Mouse (Mus musculus) forebrain, embryonic 14.5 days (tissue): ENCODE data around the gene Acot11. TPM values are rescaled to one million over a fixed set of nuclear protein-coding genes. Genes with fewer than 3 reads are reported as not detected.

Experiments used
- ATAC-seq: fragments of 200-750 bp; cut with Nextera tagmentation; 2 replicates; pipeline ENCODE4 v1.8.0; 2017; ENCODE audit warnings: mild to moderate bottlenecking, moderate library complexity
- DNase-seq: peaks from one replicate; pipeline ENCODE4 v3.0.0-alpha.2; 2015; ENCODE audit warnings: low spot score
- H3K27ac ChIP-seq: fragments of 300-500 bp; sonication (generic); 2 replicates; pipeline ENCODE4 v1.5.1; 2014; ENCODE audit warnings: low read depth, mild to moderate bottlenecking, control low read depth, low read length, moderate library complexity
- H3K27me3 ChIP-seq: fragments of 300-500 bp; sonication (generic); replicated peaks from 2 replicates; pipeline ENCODE4 v1.6.1; 2014; ENCODE audit warnings: low read length, control low read depth, mixed read lengths; ENCODE audit not compliant: control insufficient read depth, insufficient read depth
- H3K36me3 ChIP-seq: fragments of 300-500 bp; sonication (generic); 2 replicates; pipeline ENCODE4 v1.6.1; 2014; ENCODE audit warnings: low read length, control low read depth; ENCODE audit not compliant: control insufficient read depth, insufficient read depth
- H3K4me1 ChIP-seq: fragments of 300-500 bp; sonication (generic); 2 replicates; pipeline ENCODE4 v1.6.1; 2014; ENCODE audit warnings: antibody characterized with exemption, low read length, control low read depth; ENCODE audit not compliant: control insufficient read depth, insufficient read depth
- H3K4me2 ChIP-seq: fragments of 300-500 bp; sonication (generic); 2 replicates; pipeline ENCODE4 v1.6.1; 2014; ENCODE audit warnings: mild to moderate bottlenecking, control low read depth, low read length
- H3K4me3 ChIP-seq: fragments of 300-500 bp; sonication (generic); 2 replicates; pipeline ENCODE4 v1.5.1; 2014; ENCODE audit warnings: low read depth, low read length, control low read depth
- H3K9ac ChIP-seq: fragments of 300-500 bp; sonication (generic); 2 replicates; pipeline ENCODE4 v1.6.1; 2014; ENCODE audit warnings: mild to moderate bottlenecking, low read length, control low read depth, moderate library complexity
- H3K9me3 ChIP-seq: fragments of 300-500 bp; sonication (generic); replicated peaks from 2 replicates; pipeline ENCODE4 v1.6.1; 2016; ENCODE audit warnings: low read length, control low read depth, mixed read lengths; ENCODE audit not compliant: control insufficient read depth
- WGBS: fragments of 180-500 bp; shearing (Covaris S2); extraction: QIAGEN DNeasy Blood & Tissue Kit; methylation state at CpG from one replicate; pipeline ENCODE4 v1.1.7; 2014; 5-methylcytosine and 5-hydroxymethylcytosine counted together
- polyA plus RNA-seq: library from polyadenylated mRNA; unstranded; fragments of >200 nt; fragmentation: Nextera tagmentation; extraction: Ambion mirVana; gene quantifications from 2 replicates; pipeline ENCODE4 v1.2.1, GENCODE M21; 2014

Gene Acot11
- polyA plus RNA-seq, result 0.77 and 1.3 TPM in 2 replicates

DNA sequence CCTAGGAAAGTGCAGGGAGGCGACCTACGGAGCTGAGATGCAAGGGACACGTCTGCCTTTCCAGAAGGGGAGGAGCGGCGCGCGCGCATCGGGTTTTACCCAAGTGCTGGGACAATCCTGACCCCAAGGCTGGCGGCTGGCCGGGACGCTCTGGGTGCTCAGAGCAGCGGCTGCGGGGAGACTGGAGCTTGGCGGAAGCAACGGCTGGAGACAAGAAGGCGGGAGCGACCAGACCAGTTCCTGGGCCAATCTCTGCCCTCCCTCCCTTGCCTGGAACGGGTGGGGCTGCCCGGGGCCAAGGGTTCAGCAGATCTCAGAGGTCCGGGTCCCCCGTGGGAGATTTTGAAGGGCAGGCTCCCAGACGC, at the start of gene Acot11:
TSS of gene Acot11 (minus strand) at position 89 of the 365 bp plus-strand sequence.
- DNase-seq (no peak), ATAC-seq (no peak)
- Histone ChIP-seq H3K27ac (no peak within 1 kb of the TSS), H3K9me3 (no peaks in the 10 kb centered on the region), H3K4me1 (no peaks in the 10 kb centered on the region), H3K36me3 (no peaks in the 10 kb centered on the region), H3K9ac (no peak within 1 kb of the TSS; the same call in 1 of the 2 replicates), H3K4me2 (peak within 1 kb of the TSS; percentile 30; the same call in 1 of the 2 replicates), H3K27me3 (0 out of 2 replicates have a peak, but pooled peaks cover 19% of the 10 kb centered on the region), H3K4me3 (no peak within 1 kb of the TSS)
- 9% methylated on average over 23 of the region's 23 CpGs for WGBS

DNA sequence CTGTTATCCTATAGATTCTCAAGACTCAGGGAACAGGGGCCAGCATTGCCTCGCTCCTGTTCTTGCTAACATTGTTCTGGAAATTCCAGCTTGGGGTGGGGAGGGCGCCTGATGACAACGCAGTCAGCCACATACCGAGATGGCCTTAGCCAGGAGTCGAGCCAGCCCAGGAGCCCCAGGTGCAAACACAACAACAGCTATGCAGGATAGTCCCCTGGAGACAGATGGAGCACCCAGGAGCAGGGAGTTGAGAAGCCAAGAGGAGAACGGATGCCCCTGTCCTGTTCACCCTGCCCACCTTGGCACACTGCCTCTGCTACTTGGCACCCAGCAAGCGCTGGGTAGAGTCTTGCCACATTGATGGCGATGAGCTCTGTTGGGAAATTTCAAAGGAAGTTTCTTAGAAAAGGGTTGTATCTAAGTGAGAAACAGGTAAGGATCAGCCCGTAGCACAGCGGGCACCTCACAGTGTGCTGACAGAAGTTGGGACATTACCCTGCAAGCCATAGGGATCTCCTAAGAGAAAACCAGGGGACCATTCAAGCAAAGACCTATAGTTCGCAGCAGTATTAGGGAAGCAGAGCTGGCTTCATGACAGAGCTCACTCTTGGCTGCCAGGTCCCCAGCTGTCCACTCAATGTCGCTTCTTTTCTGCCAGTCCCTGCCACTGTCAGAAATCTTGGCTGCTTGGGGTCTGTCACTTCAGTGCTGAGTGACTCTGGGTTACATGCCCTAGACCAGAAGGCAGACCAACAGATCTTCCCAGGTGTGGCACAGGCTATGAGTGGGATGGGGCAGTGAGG, 43.7 kb upstream of the Acot11 start:
- H3K9me3 ChIP-seq, result no peaks in the 10 kb centered on the region
- ATAC-seq (peak; percentile 62; the same call in 1 of the 2 replicates), DNase-seq (no peak)
- 35% methylated on average over 12 of the region's 12 CpGs for WGBS
- peak overlapping the region; percentile 3; the same call in 1 of the 2 replicates for H3K4me2 ChIP-seq
- H3K4me3 ChIP-seq, result no peak overlapping the region
- H3K4me1 ChIP-seq, result peaks cover 19% of the 10 kb centered on the region
- H3K9ac ChIP-seq, result no peak overlapping the region
- H3K27me3 ChIP-seq, result no peaks in the 10 kb centered on the region
- H3K36me3 ChIP-seq, result no peaks in the 10 kb centered on the region
- H3K27ac ChIP-seq, result peak overlapping the region; percentile 14

DNA sequence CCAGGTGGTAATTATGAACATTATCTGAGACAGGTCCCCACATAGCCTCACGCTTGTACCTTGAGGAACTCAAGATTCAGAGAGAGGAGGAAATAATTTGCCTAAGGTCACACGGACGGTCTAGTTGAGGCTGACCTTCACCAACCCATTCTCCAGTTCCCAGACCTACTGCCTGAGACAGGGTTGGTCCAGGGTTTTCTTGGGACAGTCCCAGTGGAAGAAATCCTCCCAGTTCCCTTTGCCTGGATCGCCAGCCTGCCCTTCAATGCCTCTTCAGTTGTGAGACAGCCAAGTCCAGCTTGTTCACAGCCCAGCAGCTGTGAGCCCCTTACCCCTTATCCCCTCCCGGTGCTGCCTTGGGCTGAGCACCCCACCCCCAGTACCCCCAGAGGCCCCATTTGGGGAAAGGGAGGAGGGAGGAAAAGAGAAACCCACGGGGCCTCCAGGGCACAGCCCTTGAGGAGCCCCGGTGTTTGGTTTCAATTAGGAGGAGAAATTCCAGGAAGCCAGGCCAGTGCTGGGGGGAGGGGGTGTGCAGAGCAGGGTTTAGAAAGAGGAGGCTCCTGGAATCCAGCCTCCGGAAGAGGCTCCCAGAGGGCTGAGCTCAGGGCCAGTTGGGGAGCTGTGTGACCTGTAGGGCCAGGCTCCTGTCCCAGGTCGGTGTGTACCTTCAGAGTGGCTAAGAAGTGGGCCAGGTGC, 42.9 kb upstream of the Acot11 start:
- peak; percentile 55 for DNase-seq
- peak; percentile 74 for ATAC-seq
- Histone ChIP-seq H3K27ac (no peak overlapping the region; the same call in 1 of the 2 replicates), H3K9me3 (no peaks in the 10 kb centered on the region), H3K4me2 (peak overlapping the region; percentile 3; the same call in 1 of the 2 replicates), H3K9ac (no peak overlapping the region), H3K4me3 (no peak overlapping the region), H3K27me3 (no peaks in the 10 kb centered on the region), H3K4me1 (peaks cover 19% of the 10 kb centered on the region), H3K36me3 (no peaks in the 10 kb centered on the region)
- 14% methylated on average over 9 of the region's 9 CpGs for WGBS

DNA sequence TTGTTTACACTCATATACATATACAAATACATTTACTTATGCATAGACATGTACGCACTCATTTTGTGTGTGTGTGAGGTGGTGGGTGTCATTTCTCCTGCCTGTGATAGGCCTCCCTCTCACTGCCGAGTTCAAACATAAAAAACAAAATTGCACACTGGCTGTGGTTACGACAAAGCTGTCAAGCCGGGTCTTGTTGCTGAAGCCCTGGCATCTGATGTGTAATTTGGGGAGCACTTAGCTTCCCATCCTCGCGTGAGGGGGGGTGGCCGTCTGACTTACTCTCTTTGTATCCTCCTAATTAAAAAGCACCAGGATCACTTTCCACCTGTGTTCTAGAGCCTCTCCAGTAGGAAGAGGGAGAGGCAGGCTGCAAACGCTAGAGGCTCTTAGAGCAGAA, 37.8 kb upstream of the Acot11 start:
- Histone ChIP-seq H3K9ac (peak overlapping the region; percentile 10; the same call in 1 of the 2 replicates), H3K4me1 (peaks cover 32% of the 10 kb centered on the region), H3K27ac (no peak overlapping the region), H3K27me3 (no peaks in the 10 kb centered on the region), H3K36me3 (no peaks in the 10 kb centered on the region), H3K4me2 (no peak overlapping the region), H3K4me3 (no peak overlapping the region), H3K9me3 (no peaks in the 10 kb centered on the region)
- no peak for ATAC-seq
- DNase-seq, result no peak
- 29% methylated on average over 8 of the region's 8 CpGs for WGBS

DNA sequence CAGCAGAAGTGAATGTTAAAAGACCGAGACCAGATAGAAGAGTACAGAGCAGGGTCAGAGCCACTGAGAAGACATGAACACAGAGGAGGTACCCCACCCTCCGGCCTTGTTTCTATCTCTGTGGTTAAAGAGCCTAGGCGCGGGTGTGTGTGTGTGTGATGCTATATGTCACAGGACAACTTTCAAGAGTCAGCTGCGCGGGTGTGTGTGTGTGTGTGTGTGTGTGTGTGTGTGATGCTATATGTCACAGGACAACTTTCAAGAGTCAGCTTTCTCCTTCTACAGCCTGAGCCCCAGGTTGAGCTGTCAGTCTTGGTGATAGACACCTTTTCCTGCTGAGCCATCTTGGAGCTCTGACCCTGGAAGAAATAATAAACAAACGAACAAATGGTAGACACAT, 37.1 kb upstream of the Acot11 start:
- ATAC-seq, result no peak
- no peak overlapping the region for H3K4me3 ChIP-seq
- no peak for DNase-seq
- no peak overlapping the region for H3K9ac ChIP-seq
- H3K4me1 ChIP-seq, result peaks cover 33% of the 10 kb centered on the region
- H3K27me3 ChIP-seq, result no peaks in the 10 kb centered on the region; the same call in 1 of the 2 replicates
- no peak overlapping the region for H3K27ac ChIP-seq
- no peak overlapping the region for H3K4me2 ChIP-seq
- H3K36me3 ChIP-seq, result no peaks in the 10 kb centered on the region
- H3K9me3 ChIP-seq, result no peaks in the 10 kb centered on the region
- 74% methylated on average over 7 of the region's 7 CpGs for WGBS

DNA sequence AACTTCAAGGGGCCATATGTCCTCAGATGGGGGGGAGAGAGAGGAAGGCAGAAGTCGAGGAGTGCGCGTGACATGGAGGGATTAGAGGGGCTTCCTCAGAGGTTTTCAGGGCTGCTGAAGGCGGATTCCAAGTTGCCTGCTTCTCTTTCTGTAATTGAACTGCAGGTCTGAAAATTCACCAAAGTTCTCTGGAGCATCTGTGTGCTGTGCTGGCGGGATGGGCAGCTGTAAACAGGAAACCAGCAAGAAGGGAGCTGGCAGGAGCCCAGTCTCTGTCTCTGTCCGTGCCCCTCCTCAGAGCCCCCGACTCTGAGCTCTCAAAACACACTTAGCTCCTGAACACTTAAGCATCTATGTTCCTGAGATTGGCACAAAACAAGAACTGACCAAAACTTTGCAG, 36.5 kb upstream of the Acot11 start:
- Histone ChIP-seq H3K4me2 (peak overlapping the region; percentile 100), H3K4me3 (no peak overlapping the region), H3K9me3 (no peaks in the 10 kb centered on the region), H3K36me3 (no peaks in the 10 kb centered on the region), H3K27me3 (no peaks in the 10 kb centered on the region; the same call in 1 of the 2 replicates), H3K4me1 (peaks cover 34% of the 10 kb centered on the region), H3K27ac (peak overlapping the region; percentile 97; the same call in 1 of the 2 replicates), H3K9ac (peak overlapping the region; percentile 88; the same call in 1 of the 2 replicates)
- DNase-seq (no peak), ATAC-seq (no peak)
- WGBS, result 9% methylated on average over 7 of the region's 7 CpGs

DNA sequence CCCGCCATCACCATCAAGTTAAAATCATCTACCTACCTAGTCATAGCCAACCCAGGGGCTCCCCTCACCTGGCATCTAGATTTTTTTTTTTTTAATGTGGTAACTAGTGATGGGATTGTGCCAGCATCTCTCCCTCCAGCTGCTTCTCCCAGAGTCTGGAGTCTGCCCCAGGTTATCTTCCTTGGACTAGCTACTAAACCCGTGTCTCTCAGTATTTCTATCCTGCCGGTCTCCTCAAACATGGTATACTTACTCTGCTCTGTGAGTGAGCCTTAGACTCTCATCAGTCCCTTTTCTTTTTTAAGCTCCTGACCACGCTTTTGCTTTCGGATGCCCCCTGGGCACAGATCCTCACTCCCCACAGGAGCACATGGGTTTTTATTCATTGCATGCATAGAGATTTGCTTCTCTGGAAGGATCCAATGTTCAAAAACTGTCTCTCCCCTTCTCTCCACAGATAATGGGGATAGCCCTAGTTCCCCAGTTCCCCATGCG, 35.9 kb upstream of the Acot11 start:
- Histone ChIP-seq H3K36me3 (no peaks in the 10 kb centered on the region), H3K4me1 (peaks cover 34% of the 10 kb centered on the region), H3K9ac (peak overlapping the region; percentile 88), H3K27me3 (no peaks in the 10 kb centered on the region; the same call in 1 of the 2 replicates), H3K9me3 (no peaks in the 10 kb centered on the region), H3K4me3 (peak overlapping the region; percentile 49), H3K27ac (peak overlapping the region; percentile 97), H3K4me2 (peak overlapping the region; percentile 100)
- DNase-seq (no peak), ATAC-seq (no peak)
- 6% methylated on average over 6 of the region's 6 CpGs for WGBS

DNA sequence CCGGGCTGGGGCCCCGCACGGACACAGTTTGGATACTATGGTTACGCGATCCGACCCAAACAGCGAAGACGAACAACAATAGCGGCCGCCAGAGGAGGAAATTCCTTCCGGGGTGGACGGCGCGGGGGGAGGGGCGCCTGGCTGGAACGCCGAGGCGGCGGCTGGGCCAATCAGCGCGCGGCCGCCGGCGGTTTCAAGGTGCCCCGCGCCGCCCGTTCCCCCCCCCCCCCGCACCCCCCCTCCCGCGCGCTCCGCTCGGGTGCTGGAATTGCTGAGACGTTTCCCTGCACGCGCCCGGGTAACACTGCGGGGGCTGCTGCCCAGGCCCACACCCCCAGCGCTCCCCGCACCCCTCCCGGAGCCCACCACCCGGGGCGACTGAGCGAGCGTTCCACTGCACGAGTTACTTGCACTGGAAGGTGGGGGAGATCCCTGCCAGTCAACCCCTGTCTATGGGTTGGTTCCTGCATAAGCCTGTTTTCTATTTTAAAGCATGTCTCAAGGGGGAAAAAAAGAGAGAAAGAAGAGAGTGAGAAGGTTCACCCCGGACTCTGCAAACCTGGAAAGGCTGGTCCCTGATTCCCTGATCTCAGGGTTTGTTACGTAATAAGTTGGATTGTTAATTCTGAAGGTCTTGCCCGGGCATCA, 35.3 kb upstream of the Acot11 start:
- ATAC-seq, result peak; percentile 57
- WGBS, result under 1% methylated on average over 22 of the region's 51 CpGs
- H3K4me2 ChIP-seq, result peak overlapping the region; percentile 100
- H3K36me3 ChIP-seq, result no peaks in the 10 kb centered on the region
- peak overlapping the region; percentile 88 for H3K9ac ChIP-seq
- DNase-seq, result peak; percentile 95
- no peaks in the 10 kb centered on the region for H3K9me3 ChIP-seq
- peaks cover 34% of the 10 kb centered on the region for H3K4me1 ChIP-seq
- peak overlapping the region; percentile 49 for H3K4me3 ChIP-seq
- H3K27ac ChIP-seq, result peak overlapping the region; percentile 97
- H3K27me3 ChIP-seq, result no peaks in the 10 kb centered on the region; the same call in 1 of the 2 replicates
